Mouse (Mus musculus): ENCODE measurements at regions not wholly inside any gene's neighbourhood (a gene's known extent, or its start where the extent isn't known, plus 50 kb on each side); places are given as distances from the start of the nearest gene placed in this dataset.
A peak's percentile ranks its signal among the peaks of the same experiment; 100 is the strongest.

GRCm38 (mm10) chr13:53642557-53642956 is 169.7 kb upstream of the Msx2 start:
- H3K9me3 ChIP-seq (ENCODE audit: control insufficient read depth, low read length) = peaks cover 4% of the 10 kb centered on the region
- no peak overlapping the region for H3K4me2 ChIP-seq (ENCODE audit: low read length)
- H3K9ac ChIP-seq (ENCODE audit: low read depth, low read length) = no peak overlapping the region
- H3K4me1 ChIP-seq (ENCODE audit: control insufficient read depth, insufficient read depth, low read depth, low read length) = no peaks in the 10 kb centered on the region; the same call in 1 of the 2 replicates
- ATAC-seq = peak; percentile 65; the same call in 1 of the 2 replicates
- H3K27ac ChIP-seq (ENCODE audit: low read depth, low read length) = no peak overlapping the region
- no peak overlapping the region for H3K4me3 ChIP-seq (ENCODE audit: low read length)
- H3K27me3 ChIP-seq (replicated peaks; ENCODE audit: control insufficient read depth, insufficient read depth, low read length) = no peaks in the 10 kb centered on the region; the same call in 1 of the 2 replicates
- WGBS = 44% methylated on average over 5 of the region's 5 CpGs
- no peaks in the 10 kb centered on the region for H3K36me3 ChIP-seq (ENCODE audit: control insufficient read depth, insufficient read depth, low read length)

- WGBS = 67% methylated on average over 5 of the region's 5 CpGs
- H3K27ac ChIP-seq (ENCODE audit: low read depth, low read length) = no peak overlapping the region
- no peaks in the 10 kb centered on the region for H3K36me3 ChIP-seq (ENCODE audit: control insufficient read depth, insufficient read depth, low read length)
- H3K4me2 ChIP-seq (ENCODE audit: low read length) = no peak overlapping the region
- H3K4me1 ChIP-seq (ENCODE audit: control insufficient read depth, insufficient read depth, low read depth, low read length) = no peaks in the 10 kb centered on the region; the same call in 1 of the 2 replicates
- H3K27me3 ChIP-seq (replicated peaks; ENCODE audit: control insufficient read depth, insufficient read depth, low read length) = no peaks in the 10 kb centered on the region; the same call in 1 of the 2 replicates
- H3K9ac ChIP-seq (ENCODE audit: low read depth, low read length) = no peak overlapping the region
- H3K4me3 ChIP-seq (ENCODE audit: low read length) = no peak overlapping the region
- peaks cover 2% of the 10 kb centered on the region for H3K9me3 ChIP-seq (ENCODE audit: control insufficient read depth, low read length)
- peak; percentile 69; the same call in 1 of the 2 replicates for ATAC-seq
Observed at GRCm38 (mm10) chr13:53639584-53639983, 166.7 kb upstream of the Msx2 start.

GRCm38 (mm10) chr13:53639115-53639514 is 166.2 kb upstream of the Msx2 start:
- Histone ChIP-seq H3K36me3 (ENCODE audit: control insufficient read depth, insufficient read depth, low read length) (no peaks in the 10 kb centered on the region), H3K27ac (ENCODE audit: low read depth, low read length) (no peak overlapping the region), H3K27me3 (replicated peaks; ENCODE audit: control insufficient read depth, insufficient read depth, low read length) (no peaks in the 10 kb centered on the region; the same call in 1 of the 2 replicates), H3K9me3 (ENCODE audit: control insufficient read depth, low read length) (no peaks in the 10 kb centered on the region), H3K9ac (ENCODE audit: low read depth, low read length) (no peak overlapping the region), H3K4me2 (ENCODE audit: low read length) (no peak overlapping the region), H3K4me1 (ENCODE audit: control insufficient read depth, insufficient read depth, low read depth, low read length) (no peaks in the 10 kb centered on the region; the same call in 1 of the 2 replicates), H3K4me3 (ENCODE audit: low read length) (no peak overlapping the region)
- 86% methylated on average over 10 of the region's 10 CpGs for WGBS
- no peak for ATAC-seq

- H3K9me3 ChIP-seq (ENCODE audit: control insufficient read depth, low read length) = no peaks in the 10 kb centered on the region
- no peak overlapping the region for H3K27ac ChIP-seq (ENCODE audit: low read depth, low read length)
- no peak overlapping the region for H3K9ac ChIP-seq (ENCODE audit: low read depth, low read length)
- ATAC-seq = no peak
- peaks cover 2% of the 10 kb centered on the region; the same call in 1 of the 2 replicates for H3K27me3 ChIP-seq (replicated peaks; ENCODE audit: control insufficient read depth, insufficient read depth, low read length)
- H3K36me3 ChIP-seq (ENCODE audit: control insufficient read depth, insufficient read depth, low read length) = no peaks in the 10 kb centered on the region
- no peaks in the 10 kb centered on the region; the same call in 1 of the 2 replicates for H3K4me1 ChIP-seq (ENCODE audit: control insufficient read depth, insufficient read depth, low read depth, low read length)
- WGBS = 76% methylated on average over 5 of the region's 5 CpGs
- no peak overlapping the region for H3K4me2 ChIP-seq (ENCODE audit: low read length)
- no peak overlapping the region for H3K4me3 ChIP-seq (ENCODE audit: low read length)
Observed at GRCm38 (mm10) chr13:53636011-53636410, 163.1 kb upstream of the Msx2 start.

GRCm38 (mm10) chr13:53634637-53635203 is 161.8 kb upstream of the Msx2 start:
- Histone ChIP-seq H3K4me3 (ENCODE audit: low read length) (no peak overlapping the region), H3K4me1 (ENCODE audit: control insufficient read depth, insufficient read depth, low read depth, low read length) (no peaks in the 10 kb centered on the region; the same call in 1 of the 2 replicates), H3K27me3 (replicated peaks; ENCODE audit: control insufficient read depth, insufficient read depth, low read length) (peaks cover 2% of the 10 kb centered on the region; the same call in 1 of the 2 replicates), H3K9me3 (ENCODE audit: control insufficient read depth, low read length) (no peaks in the 10 kb centered on the region), H3K9ac (ENCODE audit: low read depth, low read length) (no peak overlapping the region), H3K27ac (ENCODE audit: low read depth, low read length) (no peak overlapping the region), H3K4me2 (ENCODE audit: low read length) (no peak overlapping the region), H3K36me3 (ENCODE audit: control insufficient read depth, insufficient read depth, low read length) (no peaks in the 10 kb centered on the region)
- WGBS = 51% methylated on average over 9 of the region's 9 CpGs
- peak; percentile 74 for ATAC-seq

GRCm38 (mm10) chr13:53598050-53598449 is 125.2 kb upstream of the Msx2 start:
- H3K4me1 ChIP-seq (ENCODE audit: control insufficient read depth, insufficient read depth, low read depth, low read length) = no peaks in the 10 kb centered on the region
- no peak for ATAC-seq
- no peaks in the 10 kb centered on the region for H3K9me3 ChIP-seq (ENCODE audit: control insufficient read depth, low read length)
- H3K4me2 ChIP-seq (ENCODE audit: low read length) = no peak overlapping the region
- H3K36me3 ChIP-seq (ENCODE audit: control insufficient read depth, insufficient read depth, low read length) = no peaks in the 10 kb centered on the region
- no peaks in the 10 kb centered on the region for H3K27me3 ChIP-seq (replicated peaks; ENCODE audit: control insufficient read depth, insufficient read depth, low read length)
- no peak overlapping the region for H3K9ac ChIP-seq (ENCODE audit: low read depth, low read length)
- WGBS = 55% methylated on average over 10 of the region's 10 CpGs
- H3K4me3 ChIP-seq (ENCODE audit: low read length) = no peak overlapping the region
- no peak overlapping the region for H3K27ac ChIP-seq (ENCODE audit: low read depth, low read length)

GRCm38 (mm10) chr13:53596871-53597800 is 124.3 kb upstream of the Msx2 start:
- no peaks in the 10 kb centered on the region for H3K9me3 ChIP-seq (ENCODE audit: control insufficient read depth, low read length)
- H3K27ac ChIP-seq (ENCODE audit: low read depth, low read length) = no peak overlapping the region
- no peaks in the 10 kb centered on the region for H3K4me1 ChIP-seq (ENCODE audit: control insufficient read depth, insufficient read depth, low read depth, low read length)
- H3K27me3 ChIP-seq (replicated peaks; ENCODE audit: control insufficient read depth, insufficient read depth, low read length) = no peaks in the 10 kb centered on the region
- H3K36me3 ChIP-seq (ENCODE audit: control insufficient read depth, insufficient read depth, low read length) = no peaks in the 10 kb centered on the region
- H3K4me3 ChIP-seq (ENCODE audit: low read length) = no peak overlapping the region
- H3K9ac ChIP-seq (ENCODE audit: low read depth, low read length) = no peak overlapping the region
- WGBS = 79% methylated on average over 19 of the region's 19 CpGs
- ATAC-seq = no peak
- H3K4me2 ChIP-seq (ENCODE audit: low read length) = no peak overlapping the region

GRCm38 (mm10) chr13:53592755-53593154 is 119.9 kb upstream of the Msx2 start:
- H3K4me3 ChIP-seq (ENCODE audit: low read length) = no peak overlapping the region
- 10% methylated on average over 5 of the region's 5 CpGs for WGBS
- no peaks in the 10 kb centered on the region for H3K27me3 ChIP-seq (replicated peaks; ENCODE audit: control insufficient read depth, insufficient read depth, low read length)
- H3K4me1 ChIP-seq (ENCODE audit: control insufficient read depth, insufficient read depth, low read depth, low read length) = no peaks in the 10 kb centered on the region
- no peaks in the 10 kb centered on the region for H3K9me3 ChIP-seq (ENCODE audit: control insufficient read depth, low read length)
- no peak overlapping the region for H3K9ac ChIP-seq (ENCODE audit: low read depth, low read length)
- no peak for ATAC-seq
- H3K36me3 ChIP-seq (ENCODE audit: control insufficient read depth, insufficient read depth, low read length) = no peaks in the 10 kb centered on the region
- no peak overlapping the region for H3K27ac ChIP-seq (ENCODE audit: low read depth, low read length)
- no peak overlapping the region for H3K4me2 ChIP-seq (ENCODE audit: low read length)

- ATAC-seq = no peak
- peaks cover under 1% of the 10 kb centered on the region; the same call in 1 of the 2 replicates for H3K9me3 ChIP-seq (ENCODE audit: control insufficient read depth, low read length)
Observed at GRCm38 (mm10) chr13:53586771-53587170, 113.9 kb upstream of the Msx2 start.

More at GRCm38 (mm10) chr13:53586771-53587170, 113.9 kb upstream of the Msx2 start:
- H3K4me1 ChIP-seq (ENCODE audit: control insufficient read depth, insufficient read depth, low read depth, low read length) = no peaks in the 10 kb centered on the region
- H3K9ac ChIP-seq (ENCODE audit: low read depth, low read length) = no peak overlapping the region
- H3K4me2 ChIP-seq (ENCODE audit: low read length) = no peak overlapping the region
- H3K27me3 ChIP-seq (replicated peaks; ENCODE audit: control insufficient read depth, insufficient read depth, low read length) = no peaks in the 10 kb centered on the region
- WGBS = 47% methylated on average over 4 of the region's 4 CpGs
- no peak overlapping the region for H3K27ac ChIP-seq (ENCODE audit: low read depth, low read length)
- H3K36me3 ChIP-seq (ENCODE audit: control insufficient read depth, insufficient read depth, low read length) = no peaks in the 10 kb centered on the region
- no peak overlapping the region for H3K4me3 ChIP-seq (ENCODE audit: low read length)

Measured in hindbrain, embryonic 16.5 days (tissue).